Mouse (Mus musculus) layer of hippocampus, adult 9-10 months (tissue): ENCODE data around the gene Slc22a1.

ENCODE experiments used
- DNase-seq: peaks from one replicate; pipeline ENCODE4 v3.0.0; 2022; ENCODE audit warnings: low spot score

Gene Slc22a1

DNA sequence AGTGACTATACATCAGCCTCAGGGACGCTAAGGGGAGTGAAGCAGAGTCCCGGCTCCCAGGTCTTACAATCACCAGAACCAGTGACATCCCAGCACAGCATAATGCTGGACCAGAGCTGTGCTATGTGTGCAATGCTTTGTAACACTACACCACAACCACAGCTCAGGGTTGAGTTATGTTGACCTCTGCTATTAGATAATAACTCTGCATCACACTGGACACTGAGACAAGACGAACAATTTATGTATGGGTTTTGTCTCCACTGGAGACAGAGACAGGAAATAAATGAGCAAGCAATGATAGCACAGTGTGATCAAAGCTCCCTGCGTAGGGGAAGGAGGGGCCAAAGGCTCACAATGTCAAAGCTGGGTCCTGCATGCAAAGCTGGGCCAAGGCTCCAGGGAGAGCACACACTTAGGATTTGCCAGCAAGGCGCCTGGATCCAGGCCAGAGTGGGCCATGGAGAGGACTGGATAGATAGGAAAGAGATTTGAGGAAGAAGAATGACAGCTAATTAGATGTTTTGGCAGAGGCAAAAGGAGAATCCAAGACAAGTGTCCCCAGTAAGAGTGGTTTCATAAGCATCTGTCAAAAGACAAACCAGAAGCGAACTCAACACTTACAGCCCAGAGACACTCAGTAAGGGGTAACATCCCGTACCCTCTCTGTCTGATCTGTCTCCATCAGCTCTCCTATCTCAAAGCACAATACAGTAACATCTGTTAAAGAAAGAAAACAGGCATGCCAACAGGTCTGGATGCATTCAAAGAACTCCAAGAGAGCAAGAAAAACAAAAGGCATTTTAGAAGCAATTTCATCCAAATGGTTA is 43.6 kb downstream of the Slc22a1 start:
- no peak for DNase-seq

DNA sequence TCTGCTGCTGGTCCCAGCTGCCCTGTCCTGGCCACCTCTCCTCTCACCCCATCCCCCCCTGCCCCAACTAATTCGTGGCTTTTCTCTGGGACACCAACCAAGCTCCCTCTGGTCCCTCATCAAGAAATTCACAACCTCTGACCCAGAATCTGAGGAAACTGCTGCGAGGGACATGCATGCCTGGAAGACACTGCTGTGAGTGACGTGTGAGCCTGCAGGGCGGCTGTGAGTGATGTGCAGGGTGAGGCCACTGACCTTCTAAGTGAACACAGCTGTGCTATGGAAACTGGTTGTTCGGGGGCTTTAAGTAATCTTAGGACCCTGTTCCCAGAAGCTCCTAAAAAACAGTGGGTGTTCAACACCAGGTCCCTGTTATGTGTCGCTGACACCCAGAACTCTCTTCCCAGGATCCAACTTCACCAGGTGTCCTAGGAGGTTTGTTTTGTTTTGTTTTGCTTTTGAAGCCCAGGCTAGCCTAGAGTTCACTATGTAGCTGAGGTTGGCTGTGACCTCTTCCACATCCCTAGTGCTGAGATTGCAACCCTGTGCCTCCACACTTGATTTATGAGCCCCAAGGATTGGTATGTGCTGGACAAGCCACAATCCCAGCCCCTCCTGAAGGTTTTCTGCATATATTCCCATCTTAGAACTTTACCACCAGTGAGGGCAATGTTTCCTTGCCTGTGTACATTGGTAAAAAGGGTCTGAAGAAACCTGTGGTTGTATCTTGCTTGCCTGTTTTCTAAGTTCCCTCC is 44.5 kb downstream of the Slc22a1 start:
- DNase-seq, result no peak

GRCm38 (mm10) chr17:12627983-12628382 is 47.6 kb downstream of the Slc22a1 start:
- no peak for DNase-seq

GRCm38 (mm10) chr17:12619641-12620040 is 56.0 kb downstream of the Slc22a1 start:
- no peak for DNase-seq

GRCm38 (mm10) chr17:12615429-12615828 is 60.2 kb downstream of the Slc22a1 start:
- DNase-seq, result no peak

DNA sequence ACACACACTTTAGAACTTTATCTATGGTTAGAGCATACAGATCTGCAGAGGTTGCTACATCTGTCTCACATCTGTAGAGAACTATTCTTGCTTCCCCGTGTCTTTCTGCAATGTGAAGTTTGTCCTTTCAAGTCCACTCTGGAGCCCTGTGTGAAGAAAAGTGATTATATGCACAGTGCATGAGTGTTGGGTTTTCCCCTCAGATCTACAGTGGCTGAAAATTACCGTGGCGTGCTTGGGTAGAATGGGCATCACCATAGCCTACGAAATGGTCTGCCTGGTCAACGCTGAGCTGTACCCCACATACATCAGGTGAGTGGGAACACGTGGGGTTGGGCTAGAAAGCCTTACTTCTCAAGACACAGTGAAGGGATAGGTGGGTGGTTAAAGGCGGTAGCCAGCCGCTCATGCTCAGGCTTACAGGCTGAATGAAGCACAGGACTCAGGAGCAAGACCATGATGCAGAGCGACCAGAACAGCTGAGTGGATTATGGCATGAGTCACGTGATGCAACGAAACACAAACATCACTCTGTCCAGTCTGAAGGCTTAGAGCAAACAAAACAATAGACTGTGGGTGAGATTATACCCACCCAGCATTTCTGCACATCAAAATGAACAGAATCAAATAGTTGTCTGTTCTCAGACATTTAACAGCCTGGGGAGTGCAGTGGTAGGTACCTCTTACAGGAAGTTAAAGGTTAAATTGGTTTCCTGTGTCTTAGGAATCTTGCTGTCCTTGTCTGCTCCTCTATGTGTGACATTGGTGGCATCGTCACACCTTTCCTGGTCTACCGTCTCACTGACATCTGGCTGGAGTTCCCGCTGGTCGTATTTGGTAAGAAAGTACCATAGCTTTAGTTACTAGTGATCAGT is 60.9 kb downstream of the Slc22a1 start:
- DNase-seq, result no peak

DNA sequence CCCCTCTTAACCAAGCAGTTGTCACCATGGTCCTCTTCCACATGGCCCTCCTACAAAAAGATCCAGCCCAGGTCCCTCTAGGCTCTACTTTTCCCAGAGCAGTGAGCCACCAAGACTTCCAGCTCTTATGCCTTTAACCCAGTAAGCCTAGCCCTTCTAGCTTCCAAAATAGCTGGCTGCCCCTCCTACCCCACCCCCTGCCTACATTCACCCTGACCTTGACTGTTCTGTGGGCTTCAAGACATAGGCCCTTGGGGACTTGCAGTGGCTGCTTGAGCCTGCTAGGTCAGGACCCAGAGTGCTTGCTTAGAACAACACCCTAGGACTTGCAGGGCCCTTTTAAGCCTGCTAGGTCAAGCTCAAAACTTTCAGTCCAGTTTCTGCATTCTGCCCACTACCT is 68.4 kb downstream of the Slc22a1 start:
- no peak for DNase-seq

DNA sequence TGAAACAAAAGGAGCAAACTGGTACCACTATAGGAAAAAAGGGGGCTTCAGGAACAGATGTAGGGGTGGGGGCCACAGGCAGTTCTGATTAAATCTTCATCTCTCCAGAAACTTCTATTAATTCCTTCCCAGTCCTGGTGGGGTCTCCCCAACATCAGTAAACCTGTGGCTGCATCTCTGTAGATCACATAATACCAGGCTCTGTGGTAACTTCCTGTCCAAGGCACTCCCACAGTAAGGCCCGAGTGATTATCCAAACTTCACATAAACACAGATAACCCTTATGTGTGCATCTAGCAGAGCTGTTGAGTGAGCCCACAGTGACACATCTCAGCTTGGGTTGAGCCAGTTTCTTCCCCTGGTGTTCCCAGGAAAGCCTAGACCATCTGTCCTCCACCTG is 69.0 kb downstream of the Slc22a1 start:
- no peak for DNase-seq
